Mouse (Mus musculus): ENCODE results near the gene Tmem140. TPM values are rescaled to one million over a fixed set of nuclear protein-coding genes. Genes with fewer than 3 reads are reported as not detected.

Tmem140 gene
- polyA plus RNA-seq, 1 experiment, result 7.3 TPM

DNA sequence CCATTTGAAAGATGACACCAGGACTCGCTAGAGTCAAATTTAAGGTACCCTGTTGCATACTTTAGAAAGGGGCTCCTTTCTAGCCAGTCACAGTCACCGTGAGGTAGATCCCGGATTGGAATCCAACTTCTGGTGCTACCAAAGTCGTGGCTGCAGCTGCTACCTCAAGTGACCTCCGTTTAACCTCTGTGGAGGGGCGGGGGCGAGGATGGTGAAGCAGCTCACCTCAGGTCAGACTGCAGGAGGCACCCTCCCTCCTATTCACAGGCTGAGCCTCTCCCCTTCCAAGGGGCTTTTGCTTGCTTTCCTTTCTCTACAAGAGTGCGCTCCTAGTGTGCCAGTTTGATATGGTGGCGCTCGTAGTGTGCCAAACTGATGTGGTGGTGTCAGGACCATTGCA lies 57.0 kb downstream of the Tmem140 start, which contains the start of gene Stra8:
TSS of gene Stra8 (plus strand) at position 208 of the 400 bp plus-strand sequence.
- Histone ChIP-seq H3K4me3 (ENCODE audit: insufficient read depth, low read length) (no peak within 1 kb of the TSS), H3K27ac (ENCODE audit: insufficient read depth, low read length) (no peak within 1 kb of the TSS), H3K4me1 (ENCODE audit: control insufficient read depth, insufficient read depth, low read length) (no peaks in the 10 kb centered on the region)
- TF ChIP-seq CTCF (IDR thresholded peaks at IDR 0.05; ENCODE audit: borderline replicate concordance, insufficient read depth, low read length) (no peak), POLR2A (IDR thresholded peaks at IDR 0.05; ENCODE audit: low read depth, low read length) (no peak)

GRCm38 (mm10) chr6:34920631-34921030 lies 57.7 kb downstream of the Tmem140 start:
- Histone ChIP-seq H3K4me3 (ENCODE audit: insufficient read depth, low read length) (no peak overlapping the region), H3K4me1 (ENCODE audit: control insufficient read depth, insufficient read depth, low read length) (no peaks in the 10 kb centered on the region), H3K27ac (ENCODE audit: insufficient read depth, low read length) (no peak overlapping the region)
- no peak for TF ChIP-seq CTCF (IDR thresholded peaks at IDR 0.05; ENCODE audit: borderline replicate concordance, insufficient read depth, low read length)
- TF ChIP-seq POLR2A (IDR thresholded peaks at IDR 0.05; ENCODE audit: low read depth, low read length), result no peak

DNA sequence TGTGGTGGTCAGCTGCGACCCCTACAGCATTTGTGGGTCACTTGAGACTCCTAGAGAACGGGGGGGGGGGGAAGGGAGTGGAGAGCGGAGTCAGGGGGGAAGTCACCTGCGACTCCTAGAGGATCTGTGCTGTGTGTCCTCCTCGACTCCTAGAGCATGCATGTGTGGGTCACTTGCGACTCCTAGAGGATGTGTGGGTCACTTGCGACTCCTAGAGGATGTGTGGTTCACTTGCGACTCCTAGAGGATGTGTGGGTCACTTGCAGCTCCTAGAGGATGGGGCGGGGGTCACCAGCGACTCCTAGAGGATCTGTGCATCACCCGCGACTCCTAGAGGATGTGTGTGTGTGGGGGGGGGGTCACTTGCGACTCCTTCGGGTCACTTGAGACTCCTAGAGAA lies 59.0 kb downstream of the Tmem140 start:
- Histone ChIP-seq H3K4me1 (ENCODE audit: control insufficient read depth, insufficient read depth, low read length) (no peaks in the 10 kb centered on the region), H3K27ac (ENCODE audit: insufficient read depth, low read length) (no peak overlapping the region), H3K4me3 (ENCODE audit: insufficient read depth, low read length) (no peak overlapping the region)
- TF ChIP-seq POLR2A (IDR thresholded peaks at IDR 0.05; ENCODE audit: low read depth, low read length) (no peak), CTCF (IDR thresholded peaks at IDR 0.05; ENCODE audit: borderline replicate concordance, insufficient read depth, low read length) (peak; percentile 75; the same call in 1 of the 2 replicates)

Other genes with a start within 250 kb of the Tmem140 start
- gene Agbl3, start 82.7 kb upstream of the Tmem140 start, polyA plus RNA-seq (2011; ENCODE audit: insufficient read length, low read depth, missing spikeins), result 5.0 and 6.8 TPM in 2 replicates
- gene Cyren, start 14.9 kb downstream of the Tmem140 start, polyA plus RNA-seq (2011; ENCODE audit: insufficient read length, low read depth, missing spikeins), result 6.0 and 10.0 TPM in 2 replicates
- 8.8 and 12.1 TPM in 2 replicates for gene Wdr91, start 47.7 kb downstream of the Tmem140 start, polyA plus RNA-seq (2011; ENCODE audit: insufficient read length, low read depth, missing spikeins)
- gene Stra8, start 57.0 kb downstream of the Tmem140 start, polyA plus RNA-seq (2011; ENCODE audit: insufficient read length, low read depth, missing spikeins), result not detected in 2 replicates
- not detected in 2 replicates for gene Slc23a4, start 125.3 kb downstream of the Tmem140 start, polyA plus RNA-seq (2011; ENCODE audit: insufficient read length, low read depth, missing spikeins)